ENCODE assay signal across 7 mouse cellular contexts in the genomic region with DNA sequence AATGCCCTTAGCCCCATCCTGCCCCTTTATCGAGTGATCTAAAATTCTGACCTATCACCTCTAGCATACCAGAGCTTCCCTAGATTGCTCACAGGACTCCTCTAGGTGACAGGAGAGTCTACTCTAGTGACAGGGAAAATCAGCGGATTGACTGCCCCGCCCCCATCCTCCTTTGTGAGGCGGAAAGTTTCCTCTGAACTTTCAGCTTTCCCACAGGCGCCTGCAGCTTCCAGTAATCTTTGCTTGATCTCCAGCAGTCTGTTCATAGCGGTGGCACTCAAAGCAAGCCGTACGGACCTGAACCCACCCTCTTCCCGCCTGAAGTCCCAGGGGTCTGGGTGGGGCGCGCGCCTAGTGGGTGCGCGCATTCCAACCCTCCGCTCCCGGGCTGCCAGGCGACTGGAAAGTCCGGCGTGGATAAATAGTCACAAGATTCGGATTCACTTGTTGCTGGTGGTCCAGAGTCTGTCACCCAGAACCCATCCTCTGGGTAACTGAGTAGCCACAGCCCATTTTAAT. TPM values are rescaled to one million over a fixed set of nuclear protein-coding genes. Genes with fewer than 3 reads are reported as not detected.
DNase-seq lines count a peak whose midpoint lies in the region; ATAC-seq and TF ChIP-seq lines count a peak whose summit lies in the region.

No protein-coding gene starts in this region.

- no peaks in the 10 kb centered on the region for H3K27me3 ChIP-seq in MEL (ENCODE audit: control insufficient read depth in 1 of 2, insufficient read depth in 2 of 2, low read length in 2 of 2)
- no peaks in the 10 kb centered on the region for H3K27me3 ChIP-seq in forebrain, postnatal 0 days (ENCODE audit: insufficient read depth, low read length)
- H3K27me3 ChIP-seq in hindbrain, embryonic 11.5 days (ENCODE audit: control insufficient read depth, insufficient read depth, low read length), result no peaks in the 10 kb centered on the region
- no peaks in the 10 kb centered on the region for H3K27me3 ChIP-seq in limb, embryonic 14.5 days (ENCODE audit: control insufficient read depth, insufficient read depth, low read length)
- no peaks in the 10 kb centered on the region for H3K27me3 ChIP-seq in midbrain, embryonic 16.5 days (ENCODE audit: control insufficient read depth, insufficient read depth, low read depth, low read length)

- TF ChIP-seq RAD21 in MEL (IDR thresholded peaks at IDR 0.05; ENCODE audit: low read depth, low read length), result no peak

- TF ChIP-seq EP300 in MEL (IDR thresholded peaks at IDR 0.05; ENCODE audit: low read depth in 1 of 2, low read length in 2 of 2), result no peak

- peak; percentile 35 for DNase-seq in MEL (ENCODE audit: low read depth, low spot score)
- peak; percentile 64 for DNase-seq in adrenal gland, adult 8-10 months
- DNase-seq in forebrain, postnatal 0 days, result peak; percentile 61
- peak; percentile 85 for DNase-seq in hindbrain, embryonic 11.5 days (ENCODE audit: low spot score)
- DNase-seq in limb, embryonic 14.5 days (ENCODE audit: low spot score), result peak; percentile 88
- peak; percentile 80 to 82 for DNase-seq in urinary bladder, postnatal 4 days (ENCODE audit: low spot score in 2 of 2)

- H3K4me3 ChIP-seq in MEL (ENCODE audit: control insufficient read depth in 1 of 2, insufficient read depth in 1 of 2, low read depth in 2 of 2, low read length in 2 of 2), result peak overlapping the region in 1 of 2 experiments; percentile 54; a peak in 2 of 4 replicates
- H3K4me3 ChIP-seq in forebrain, postnatal 0 days (ENCODE audit: low read depth, low read length), result peak overlapping the region; percentile 36
- H3K4me3 ChIP-seq in hindbrain, embryonic 11.5 days (ENCODE audit: low read depth, low read length), result peak overlapping the region; percentile 34
- peak overlapping the region; percentile 69 for H3K4me3 ChIP-seq in limb, embryonic 14.5 days (replicated peaks; ENCODE audit: low read length)
- H3K4me3 ChIP-seq in midbrain, embryonic 16.5 days (ENCODE audit: low read depth, low read length), result peak overlapping the region; percentile 39

- H3K4me2 ChIP-seq in forebrain, postnatal 0 days (ENCODE audit: low read depth), result peak overlapping the region; percentile 55
- peak overlapping the region; percentile 51 for H3K4me2 ChIP-seq in hindbrain, embryonic 11.5 days (replicated peaks; ENCODE audit: low read depth, low read length)
- peak overlapping the region; percentile 95 for H3K4me2 ChIP-seq in limb, embryonic 14.5 days (replicated peaks; ENCODE audit: low read depth, low read length, severe bottlenecking)
- H3K4me2 ChIP-seq in midbrain, embryonic 16.5 days (ENCODE audit: low read length), result peak overlapping the region; percentile 68

- WGBS in forebrain, postnatal 0 days, result 2% methylated on average over 20 of the region's 20 CpGs
- under 1% methylated on average over 20 of the region's 20 CpGs for WGBS in hindbrain, embryonic 11.5 days
- under 1% methylated on average over 20 of the region's 20 CpGs for WGBS in limb, embryonic 14.5 days
- WGBS in midbrain, embryonic 16.5 days, result under 1% methylated on average over 20 of the region's 20 CpGs

- no peak overlapping the region for H3K27ac ChIP-seq in MEL (ENCODE audit: control insufficient read depth, low read depth, low read length)
- H3K27ac ChIP-seq in forebrain, postnatal 0 days (ENCODE audit: low read depth, low read length), result no peak overlapping the region
- H3K27ac ChIP-seq in hindbrain, embryonic 11.5 days (ENCODE audit: low read depth, low read length), result 0 out of 2 replicates have a peak overlapping the region, but pooled peaks have one; percentile 14
- H3K27ac ChIP-seq in limb, embryonic 14.5 days (replicated peaks; ENCODE audit: low read depth, low read length), result peak overlapping the region; percentile 87
- H3K27ac ChIP-seq in midbrain, embryonic 16.5 days (ENCODE audit: low read length), result no peak overlapping the region

- H3K9ac ChIP-seq in MEL (ENCODE audit: control insufficient read depth, low read depth, low read length, poor library complexity, severe bottlenecking), result peak overlapping the region; percentile 45
- 0 out of 2 replicates have a peak overlapping the region, but pooled peaks have one; percentile 22 for H3K9ac ChIP-seq in forebrain, postnatal 0 days
- peak overlapping the region; percentile 31; the same call in 1 of the 2 replicates for H3K9ac ChIP-seq in hindbrain, embryonic 11.5 days (ENCODE audit: low read depth, low read length)
- peak overlapping the region; percentile 67 for H3K9ac ChIP-seq in limb, embryonic 14.5 days (ENCODE audit: low read depth, low read length, severe bottlenecking)
- peak overlapping the region; percentile 5; the same call in 1 of the 2 replicates for H3K9ac ChIP-seq in midbrain, embryonic 16.5 days (ENCODE audit: low read depth, low read length)

- H3K36me3 ChIP-seq in MEL (ENCODE audit: control insufficient read depth in 1 of 2, insufficient read depth in 2 of 2, low read length in 2 of 2), result no peaks in the 10 kb centered on the region; a peak in 1 of 4 replicates
- H3K36me3 ChIP-seq in forebrain, postnatal 0 days (ENCODE audit: insufficient read depth), result no peaks in the 10 kb centered on the region
- no peaks in the 10 kb centered on the region for H3K36me3 ChIP-seq in hindbrain, embryonic 11.5 days (ENCODE audit: control insufficient read depth, insufficient read depth, low read length)
- peaks cover 28% of the 10 kb centered on the region for H3K36me3 ChIP-seq in limb, embryonic 14.5 days (ENCODE audit: control insufficient read depth, insufficient read depth, low read length)
- no peaks in the 10 kb centered on the region for H3K36me3 ChIP-seq in midbrain, embryonic 16.5 days (ENCODE audit: control insufficient read depth, insufficient read depth, low read length)

- no peaks in the 10 kb centered on the region for H3K9me3 ChIP-seq in MEL (replicated peaks; ENCODE audit: insufficient read depth, low read length)
- no peaks in the 10 kb centered on the region for H3K9me3 ChIP-seq in forebrain, postnatal 0 days (ENCODE audit: low read length)
- no peaks in the 10 kb centered on the region for H3K9me3 ChIP-seq in hindbrain, embryonic 11.5 days (ENCODE audit: control insufficient read depth, low read length)
- H3K9me3 ChIP-seq in limb, embryonic 14.5 days (ENCODE audit: control insufficient read depth, low read length), result no peaks in the 10 kb centered on the region
- H3K9me3 ChIP-seq in midbrain, embryonic 16.5 days (replicated peaks; ENCODE audit: control insufficient read depth, low read length, poor library complexity, severe bottlenecking), result no peaks in the 10 kb centered on the region

- H3K79me2 ChIP-seq in MEL (ENCODE audit: control insufficient read depth, insufficient read depth, low read length, poor library complexity), result no peaks in the 10 kb centered on the region

- H3K4me1 ChIP-seq in MEL (ENCODE audit: control insufficient read depth in 1 of 2, insufficient read depth in 2 of 2, low read length in 2 of 2), result peaks cover 0 to 2% of the 10 kb centered on the region in 2 experiments; a peak in 1 of 4 replicates
- peaks cover 5% of the 10 kb centered on the region; the same call in 1 of the 2 replicates for H3K4me1 ChIP-seq in forebrain, postnatal 0 days (ENCODE audit: insufficient read depth)
- peaks cover 3% of the 10 kb centered on the region; the same call in 1 of the 2 replicates for H3K4me1 ChIP-seq in hindbrain, embryonic 11.5 days (replicated peaks; ENCODE audit: control insufficient read depth, insufficient read depth, low read length)
- H3K4me1 ChIP-seq in limb, embryonic 14.5 days (ENCODE audit: control insufficient read depth, insufficient read depth, low read length), result peaks cover 14% of the 10 kb centered on the region
- peaks cover 13% of the 10 kb centered on the region for H3K4me1 ChIP-seq in midbrain, embryonic 16.5 days (ENCODE audit: control insufficient read depth, insufficient read depth, low read length)

- no peak for TF ChIP-seq POLR2A in MEL (IDR thresholded peaks at IDR 0.05; ENCODE audit: control insufficient read depth in 1 of 2, insufficient read depth in 1 of 2, low read depth in 1 of 2, low read length in 2 of 2, poor library complexity in 1 of 2)
- TF ChIP-seq POLR2A in limb, embryonic 14.5 days (IDR thresholded peaks at IDR 0.05; ENCODE audit: borderline replicate concordance, extremely low read depth, insufficient read depth, insufficient read length), result no peak

- ATAC-seq in forebrain, postnatal 0 days, result peak; percentile 66
- peak; percentile 70; the same call in 1 of the 2 replicates for ATAC-seq in hindbrain, embryonic 11.5 days (ENCODE audit: low FRiP score)
- ATAC-seq in limb, embryonic 14.5 days (ENCODE audit: low FRiP score, low read depth), result peak; percentile 85
- peak; percentile 54; the same call in 1 of the 2 replicates for ATAC-seq in midbrain, embryonic 16.5 days

- TF ChIP-seq CTCF in MEL (IDR thresholded peaks at IDR 0.05 in 2 of 3, conservative IDR thresholded peaks at IDR 0.05 in 1 of 3; ENCODE audit: control insufficient read depth in 1 of 3, insufficient read depth in 1 of 3, low read depth in 2 of 3, low read length in 3 of 3, poor library complexity in 1 of 3, severe bottlenecking in 1 of 3), result no peak
- no peak for TF ChIP-seq CTCF in forebrain, postnatal 0 days (IDR thresholded peaks at IDR 0.05; ENCODE audit: low read depth)

RNA-seq across cellular contexts. Expression of gene Lamb2, which starts 0.8 kb away (rescaled TPM):
- 0.56 and 0.58 TPM in 2 replicates for total RNA-seq in MEL (2012; rRNA removed)
- polyA plus RNA-seq in MEL (2012; ENCODE audit: insufficient read depth in 1 of 2, insufficient read length in 2 of 2, low read depth in 1 of 2, low replicate concordance in 2 of 2, missing spikeins in 1 of 2), result under 1 TPM in 1 of 2 experiments, not detected in 1; 0.84 TPM
- total RNA-seq in adrenal gland, adult 8-10 months (2022), result 100 to 1,000 TPM; 117 to 175 (median 152) TPM
- 22.5 and 36.3 TPM in 2 replicates for total RNA-seq in forebrain, postnatal 0 days (2014; rRNA removed)
- polyA plus RNA-seq in forebrain, postnatal 0 days (2015; fragmentation: Nextera tagmentation; extraction: Ambion mirVana), result 9.1 and 12.5 TPM in 2 replicates
- 11.3 and 13.4 TPM in 2 replicates for polyA plus RNA-seq in hindbrain, embryonic 11.5 days (2014; fragmentation: Nextera tagmentation; extraction: Ambion mirVana)
- 214 and 236 TPM in 2 replicates for polyA plus RNA-seq in limb, embryonic 14.5 days (2012; rRNA removed)
- polyA plus RNA-seq in limb, embryonic 14.5 days (2014; fragmentation: Nextera tagmentation; extraction: Ambion mirVana), result 59.0 and 69.4 TPM in 2 replicates
- 18.6 and 19.3 TPM in 2 replicates for polyA plus RNA-seq in midbrain, embryonic 16.5 days (2015; fragmentation: Nextera tagmentation; extraction: Ambion mirVana)

RNA-seq across cellular contexts. Expression of gene Usp19, which starts 11.7 kb away (rescaled TPM):
- 69.0 and 76.1 TPM in 2 replicates for total RNA-seq in MEL (2012; rRNA removed)
- 100 to 1,000 TPM in 1 of 2 experiments, not detected in 1; 162 TPM for polyA plus RNA-seq in MEL (2012; ENCODE audit: insufficient read depth in 1 of 2, insufficient read length in 2 of 2, low read depth in 1 of 2, low replicate concordance in 2 of 2, missing spikeins in 1 of 2)
- total RNA-seq in adrenal gland, adult 8-10 months (2022), result 100 to 1,000 TPM; 239 to 312 (median 257) TPM
- 90.3 and 97.0 TPM in 2 replicates for total RNA-seq in forebrain, postnatal 0 days (2014; rRNA removed)
- 32.2 and 41.5 TPM in 2 replicates for polyA plus RNA-seq in forebrain, postnatal 0 days (2015; fragmentation: Nextera tagmentation; extraction: Ambion mirVana)
- 58.9 and 60.4 TPM in 2 replicates for polyA plus RNA-seq in hindbrain, embryonic 11.5 days (2014; fragmentation: Nextera tagmentation; extraction: Ambion mirVana)
- polyA plus RNA-seq in limb, embryonic 14.5 days (2012; rRNA removed), result 160 and 219 TPM in 2 replicates
- polyA plus RNA-seq in limb, embryonic 14.5 days (2014; fragmentation: Nextera tagmentation; extraction: Ambion mirVana), result 59.3 and 66.4 TPM in 2 replicates
- polyA plus RNA-seq in midbrain, embryonic 16.5 days (2015; fragmentation: Nextera tagmentation; extraction: Ambion mirVana), result 68.6 and 71.5 TPM in 2 replicates

RNA-seq across cellular contexts. Expression of gene Klhdc8b, which starts 17.3 kb away (rescaled TPM):
- total RNA-seq in MEL (2012; rRNA removed), result 48.0 and 71.9 TPM in 2 replicates
- 10 to 100 TPM; 57.3 to 77.2 TPM for polyA plus RNA-seq in MEL (2012; ENCODE audit: insufficient read depth in 1 of 2, insufficient read length in 2 of 2, low read depth in 1 of 2, low replicate concordance in 2 of 2, missing spikeins in 1 of 2)
- 10 to 100 TPM; 19.7 to 48.3 (median 33.1) TPM for total RNA-seq in adrenal gland, adult 8-10 months (2022)
- 68.7 and 95.6 TPM in 2 replicates for total RNA-seq in forebrain, postnatal 0 days (2014; rRNA removed)
- polyA plus RNA-seq in forebrain, postnatal 0 days (2015; fragmentation: Nextera tagmentation; extraction: Ambion mirVana), result 45.5 and 56.5 TPM in 2 replicates
- polyA plus RNA-seq in hindbrain, embryonic 11.5 days (2014; fragmentation: Nextera tagmentation; extraction: Ambion mirVana), result 23.8 and 28.8 TPM in 2 replicates
- polyA plus RNA-seq in limb, embryonic 14.5 days (2012; rRNA removed), result 43.1 and 60.6 TPM in 2 replicates
- 27.7 and 32.2 TPM in 2 replicates for polyA plus RNA-seq in limb, embryonic 14.5 days (2014; fragmentation: Nextera tagmentation; extraction: Ambion mirVana)
- polyA plus RNA-seq in midbrain, embryonic 16.5 days (2015; fragmentation: Nextera tagmentation; extraction: Ambion mirVana), result 72.6 and 81.0 TPM in 2 replicates

RNA-seq across cellular contexts. Expression of gene Ccdc71, which starts 18.4 kb away (rescaled TPM):
- total RNA-seq in MEL (2012; rRNA removed), result 18.3 and 23.1 TPM in 2 replicates
- polyA plus RNA-seq in MEL (2012; ENCODE audit: insufficient read depth in 1 of 2, insufficient read length in 2 of 2, low read depth in 1 of 2, low replicate concordance in 2 of 2, missing spikeins in 1 of 2), result 10 to 100 TPM in 1 of 2 experiments, not detected in 1; 39.9 TPM
- total RNA-seq in adrenal gland, adult 8-10 months (2022), result 10 to 100 TPM; 46.6 to 56.5 (median 52.7) TPM
- 37.2 and 38.7 TPM in 2 replicates for total RNA-seq in forebrain, postnatal 0 days (2014; rRNA removed)
- 51.6 and 55.8 TPM in 2 replicates for polyA plus RNA-seq in forebrain, postnatal 0 days (2015; fragmentation: Nextera tagmentation; extraction: Ambion mirVana)
- 44.1 TPM in 2 replicates for polyA plus RNA-seq in hindbrain, embryonic 11.5 days (2014; fragmentation: Nextera tagmentation; extraction: Ambion mirVana)
- 29.2 and 34.4 TPM in 2 replicates for polyA plus RNA-seq in limb, embryonic 14.5 days (2012; rRNA removed)
- 45.4 and 49.8 TPM in 2 replicates for polyA plus RNA-seq in limb, embryonic 14.5 days (2014; fragmentation: Nextera tagmentation; extraction: Ambion mirVana)
- 65.2 and 69.3 TPM in 2 replicates for polyA plus RNA-seq in midbrain, embryonic 16.5 days (2015; fragmentation: Nextera tagmentation; extraction: Ambion mirVana)

RNA-seq across cellular contexts. Expression of gene Qars, which starts 28.8 kb away (rescaled TPM):
- total RNA-seq in MEL (2012; rRNA removed), result 267 and 286 TPM in 2 replicates
- 100 to 1,000 TPM in 1 of 2 experiments, not detected in 1; 407 TPM for polyA plus RNA-seq in MEL (2012; ENCODE audit: insufficient read depth in 1 of 2, insufficient read length in 2 of 2, low read depth in 1 of 2, low replicate concordance in 2 of 2, missing spikeins in 1 of 2)
- total RNA-seq in adrenal gland, adult 8-10 months (2022), result 100 to 1,000 TPM; 181 to 239 (median 220) TPM
- total RNA-seq in forebrain, postnatal 0 days (2014; rRNA removed), result 121 and 155 TPM in 2 replicates
- 55.1 and 59.5 TPM in 2 replicates for polyA plus RNA-seq in forebrain, postnatal 0 days (2015; fragmentation: Nextera tagmentation; extraction: Ambion mirVana)
- polyA plus RNA-seq in hindbrain, embryonic 11.5 days (2014; fragmentation: Nextera tagmentation; extraction: Ambion mirVana), result 98.1 and 101 TPM in 2 replicates
- polyA plus RNA-seq in limb, embryonic 14.5 days (2012; rRNA removed), result 238 and 323 TPM in 2 replicates
- 108 and 117 TPM in 2 replicates for polyA plus RNA-seq in limb, embryonic 14.5 days (2014; fragmentation: Nextera tagmentation; extraction: Ambion mirVana)
- 56.6 and 68.2 TPM in 2 replicates for polyA plus RNA-seq in midbrain, embryonic 16.5 days (2015; fragmentation: Nextera tagmentation; extraction: Ambion mirVana)

Comparison
In these comparisons a context has a peak if more than half of its experiments do, and no peak if none do; other contexts are left out.
1. DNase-seq: peak in every context shown above with its lines; median percentile 88 in limb, embryonic 14.5 days; 85 in hindbrain, embryonic 11.5 days; 81 in urinary bladder, postnatal 4 days; 64 in adrenal gland, adult 8-10 months; 61 in forebrain, postnatal 0 days; 35 in MEL.
2. H3K27ac ChIP-seq: peak in hindbrain, embryonic 11.5 days (single experiment) and limb, embryonic 14.5 days (single experiment); none in MEL (single experiment), forebrain, postnatal 0 days (single experiment) and midbrain, embryonic 16.5 days (single experiment).
3. H3K9ac ChIP-seq: peak in every context shown above with its lines; median percentile 67 in limb, embryonic 14.5 days; 45 in MEL; 31 in hindbrain, embryonic 11.5 days; 22 in forebrain, postnatal 0 days; 5 in midbrain, embryonic 16.5 days.
4. Peak in every context shown above with its lines, with median percentiles within 50 percentile points of each other: ATAC-seq and H3K4me2 ChIP-seq.